Mouse (Mus musculus) myocyte (in vitro differentiated cells): ENCODE data around the gene Hsf2bp.

Experiments used
- CEBPB ChIP-seq: IDR thresholded peaks from 2 replicates; pipeline ENCODE4 v1.6.1; 2011; ENCODE audit warnings: mild to moderate bottlenecking, moderate library complexity; ENCODE audit not compliant: poor library complexity, insufficient read depth, severe bottlenecking
- E2F4 ChIP-seq: IDR thresholded peaks from one replicate; pipeline ENCODE4 v1.6.1; 2011; ENCODE audit warnings: mild to moderate bottlenecking, control low read depth, moderate library complexity; ENCODE audit not compliant: insufficient read depth
- MAX ChIP-seq: IDR thresholded peaks from one replicate; pipeline ENCODE4 v1.6.1; 2011; ENCODE audit warnings: low read depth, mild to moderate bottlenecking, control low read depth
- MYOD1 ChIP-seq, 3 experiments: IDR thresholded peaks; one replicate each; pipeline ENCODE4 v1.6.1; 2011; ENCODE audit warnings: control low read depth in 2 of 3, low read depth in 2 of 3, mild to moderate bottlenecking in 2 of 3, moderate library complexity in 1 of 3; ENCODE audit not compliant: insufficient read length in 2 of 3, control insufficient read depth in 1 of 3
- MYOG ChIP-seq, 3 experiments: IDR thresholded peaks; one replicate each; pipeline ENCODE4 v1.6.1; 2011; ENCODE audit warnings: control low read depth in 2 of 3, low read depth in 2 of 3, mild to moderate bottlenecking in 2 of 3; ENCODE audit not compliant: insufficient read length in 2 of 3, control insufficient read depth in 1 of 3, insufficient read depth in 1 of 3
- POLR2A ChIP-seq: IDR thresholded peaks from one replicate; pipeline ENCODE4 v1.6.1; 2011; ENCODE audit warnings: low read depth, mild to moderate bottlenecking, control low read depth, moderate library complexity; ENCODE audit not compliant: insufficient read length
- POLR2AphosphoS2 ChIP-seq: IDR thresholded peaks from one replicate; pipeline ENCODE4 v1.6.1; 2011; ENCODE audit warnings: low read depth, control low read depth; ENCODE audit not compliant: insufficient read length
- REST ChIP-seq: IDR thresholded peaks from one replicate; pipeline ENCODE4 v1.6.1; 2011; ENCODE audit warnings: mild to moderate bottlenecking, control low read depth, moderate library complexity; ENCODE audit not compliant: insufficient read depth, insufficient read length
- SRF ChIP-seq: IDR thresholded peaks from one replicate; pipeline ENCODE4 v1.6.1; 2011; ENCODE audit warnings: low read depth; ENCODE audit not compliant: control insufficient read depth, insufficient read length
- TCF12 ChIP-seq: IDR thresholded peaks from one replicate; pipeline ENCODE4 v1.6.1; 2011; ENCODE audit warnings: mild to moderate bottlenecking, control low read depth; ENCODE audit not compliant: poor library complexity, insufficient read depth, severe bottlenecking
- TCF3 ChIP-seq: IDR thresholded peaks from one replicate; pipeline ENCODE4 v1.6.1; 2011; ENCODE audit warnings: low read depth, control low read depth; ENCODE audit not compliant: insufficient read length
- USF1 ChIP-seq: IDR thresholded peaks from one replicate; pipeline ENCODE4 v1.6.1; 2011; ENCODE audit warnings: low read depth, mild to moderate bottlenecking, control low read depth, moderate library complexity

DNA sequence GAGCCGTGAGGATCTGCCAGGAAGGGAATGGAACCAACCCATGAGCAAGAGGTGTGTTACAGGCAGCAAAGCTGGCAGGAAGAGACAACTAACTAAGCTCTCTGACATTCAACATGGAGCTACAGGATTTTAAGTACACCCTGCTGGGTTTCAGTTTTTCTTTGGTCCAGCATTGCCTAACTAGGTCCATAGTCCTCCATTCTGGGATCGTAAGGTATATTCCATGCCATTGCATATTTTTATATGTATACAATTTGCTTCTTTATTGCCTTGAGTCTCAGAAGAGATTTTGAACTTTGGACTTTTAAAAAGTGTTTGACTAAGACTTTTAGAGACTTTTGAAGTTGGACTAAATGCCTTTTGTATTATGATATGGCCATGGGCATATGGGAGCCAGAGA, 47.1 kb downstream of the Hsf2bp start:
- no peak for TF ChIP-seq POLR2A
- TF ChIP-seq TCF12, result no peak
- TF ChIP-seq REST, result no peak
- TF ChIP-seq USF1, result no peak
- no peak for TF ChIP-seq MYOG (IDR thresholded peaks at IDR 0.05; ENCODE audit: control insufficient read depth in 1 of 3, insufficient read depth in 1 of 3, insufficient read length in 2 of 3, low read depth in 2 of 3)
- TF ChIP-seq MAX, result no peak
- no peak for TF ChIP-seq E2F4
- TF ChIP-seq MYOD1 (IDR thresholded peaks at IDR 0.05; ENCODE audit: control insufficient read depth in 1 of 3, insufficient read length in 2 of 3, low read depth in 2 of 3), result no peak
- TF ChIP-seq POLR2AphosphoS2, result no peak
- no peak for TF ChIP-seq CEBPB
- no peak for TF ChIP-seq SRF
- TF ChIP-seq TCF3, result no peak
